Mouse (Mus musculus): Measurements from ENCODE around the gene Cdc42ep3.

DNA sequence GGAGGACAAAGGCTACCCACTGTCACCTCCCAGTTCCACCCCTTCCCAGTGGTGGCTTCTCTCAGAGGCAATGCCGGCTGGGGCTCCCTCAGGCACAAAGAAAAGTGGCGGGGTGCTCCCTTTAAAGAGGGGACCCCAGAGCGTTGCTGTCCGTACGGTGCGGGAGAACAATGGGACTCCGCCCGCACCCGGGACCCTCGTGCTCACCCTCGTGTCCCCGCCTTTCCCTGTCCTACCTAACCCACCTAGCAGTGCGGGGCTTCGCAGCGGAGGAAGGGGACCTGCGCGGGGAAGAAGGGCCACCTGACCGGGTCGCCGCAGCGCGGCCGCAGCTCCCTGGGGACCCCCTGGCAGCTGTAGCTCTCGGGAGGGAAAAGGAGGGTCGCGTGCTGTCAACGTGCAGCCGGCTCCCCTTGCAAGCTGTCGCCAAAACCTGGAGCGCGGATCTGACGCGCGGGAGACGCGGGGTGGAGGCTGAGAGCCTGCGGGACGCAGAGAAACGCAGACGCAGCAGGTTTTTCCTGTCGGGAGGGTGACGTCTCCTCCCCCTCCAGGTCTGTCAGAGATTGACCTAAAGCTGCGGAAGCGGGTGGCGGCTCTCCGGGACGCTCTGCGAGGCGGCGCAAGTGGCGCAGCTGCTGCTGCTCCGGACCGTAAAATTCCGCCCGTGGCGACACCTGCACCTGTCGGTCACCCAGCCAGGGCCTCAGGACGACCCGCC is 540 bp upstream of the Cdc42ep3 start:
- no peak for TF ChIP-seq CTCF (conservative IDR thresholded peaks at IDR 0.05; ENCODE audit: insufficient read depth, insufficient read length, low read depth, low read length)
- no peak for TF ChIP-seq POLR2A (IDR thresholded peaks at IDR 0.05; ENCODE audit: low read depth, low read length)

Measured in kidney, adult 2 months (tissue).